Mouse (Mus musculus): ENCODE data around the gene Rnf135. TPM values are rescaled to one million over a fixed set of nuclear protein-coding genes. Genes with fewer than 3 reads are reported as not detected.

Rnf135 gene
- polyA plus RNA-seq, 1 experiment from 2014 or later = 3.7 TPM

DNA sequence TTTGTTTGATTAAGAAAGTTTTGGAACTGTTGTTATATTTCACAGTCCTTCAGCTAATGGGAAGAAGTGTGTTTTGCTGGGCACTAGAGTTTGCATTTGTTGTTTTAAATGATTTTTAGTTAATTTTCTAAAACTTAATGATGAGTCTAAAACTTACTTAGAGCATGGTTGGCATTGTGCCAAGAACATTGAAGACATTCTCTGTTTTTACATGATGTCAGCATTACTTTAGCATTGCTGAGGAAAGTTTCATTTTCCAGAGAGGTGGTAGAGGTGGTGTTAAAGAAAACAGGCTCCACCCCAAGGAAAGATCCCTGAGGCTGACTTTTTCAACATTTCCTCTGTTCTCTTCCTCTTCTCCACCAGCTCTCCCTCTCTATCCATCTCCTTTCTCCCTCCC, 63.4 kb downstream of the Rnf135 start:
- Histone ChIP-seq H3K27ac (no peak overlapping the region), H3K9me3 (ENCODE audit: control insufficient read depth, low read length) (no peaks in the 10 kb centered on the region), H3K9ac (no peak overlapping the region), H3K36me3 (replicated peaks; ENCODE audit: control insufficient read depth, insufficient read depth) (peaks cover 93% of the 10 kb centered on the region), H3K4me3 (replicated peaks; ENCODE audit: low read length) (no peak overlapping the region), H3K4me2 (replicated peaks) (no peak overlapping the region), H3K4me1 (replicated peaks; ENCODE audit: control insufficient read depth, insufficient read depth, low read length) (no peaks in the 10 kb centered on the region), H3K27me3 (ENCODE audit: control insufficient read depth, insufficient read depth, low read length) (no peaks in the 10 kb centered on the region)
- ATAC-seq (ENCODE audit: low FRiP score) = no peak
- DNase-seq (ENCODE audit: low spot score) = no peak

DNA sequence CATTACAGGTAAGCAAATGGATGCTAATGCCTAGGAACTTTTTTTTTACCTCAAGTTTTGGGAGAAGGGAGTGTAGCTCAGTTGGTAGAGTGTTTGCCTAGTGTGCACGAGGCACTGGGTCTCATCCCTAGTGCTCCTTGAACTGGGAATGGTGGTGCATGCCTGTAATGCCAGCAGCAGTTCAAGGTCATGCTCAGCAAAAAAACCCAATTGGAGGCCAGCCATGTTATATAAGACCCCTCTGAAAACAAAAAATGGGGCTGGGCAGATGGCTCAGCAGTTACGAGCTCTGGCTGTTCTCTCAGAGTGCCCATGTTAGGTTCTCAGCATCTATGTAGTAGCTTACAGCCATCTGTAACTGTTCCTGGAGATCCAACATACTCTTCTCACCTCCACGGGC, 64.9 kb downstream of the Rnf135 start:
- no peaks in the 10 kb centered on the region for H3K4me1 ChIP-seq (replicated peaks; ENCODE audit: control insufficient read depth, insufficient read depth, low read length)
- H3K9me3 ChIP-seq (ENCODE audit: control insufficient read depth, low read length) = no peaks in the 10 kb centered on the region
- H3K36me3 ChIP-seq (replicated peaks; ENCODE audit: control insufficient read depth, insufficient read depth) = peaks cover 87% of the 10 kb centered on the region
- H3K4me2 ChIP-seq (replicated peaks) = no peak overlapping the region
- WGBS = 98% methylated on average over 3 of the region's 3 CpGs
- DNase-seq (ENCODE audit: low spot score) (no peak), ATAC-seq (ENCODE audit: low FRiP score) (no peak)
- H3K4me3 ChIP-seq (replicated peaks; ENCODE audit: low read length) = no peak overlapping the region
- H3K27me3 ChIP-seq (ENCODE audit: control insufficient read depth, insufficient read depth, low read length) = no peaks in the 10 kb centered on the region
- no peak overlapping the region for H3K27ac ChIP-seq
- H3K9ac ChIP-seq = no peak overlapping the region

Other genes with a start within 250 kb of the Rnf135 start
- 45.2 and 50.1 TPM in 2 replicates for gene Utp6, start 221.5 kb upstream of the Rnf135 start, polyA plus RNA-seq (2014; fragmentation: Nextera tagmentation; extraction: Ambion mirVana)
- 15.3 and 17.2 TPM in 2 replicates for gene Suz12, start 190.7 kb upstream of the Rnf135 start, polyA plus RNA-seq (2014; fragmentation: Nextera tagmentation; extraction: Ambion mirVana)
- 10.7 and 12.3 TPM in 2 replicates for gene Crlf3, start 102.9 kb upstream of the Rnf135 start, polyA plus RNA-seq (2014; fragmentation: Nextera tagmentation; extraction: Ambion mirVana)
- gene Atad5, start 94.5 kb upstream of the Rnf135 start, polyA plus RNA-seq (2014; fragmentation: Nextera tagmentation; extraction: Ambion mirVana) = 5.0 and 5.4 TPM in 2 replicates
- gene Tefm, start 41.7 kb upstream of the Rnf135 start, polyA plus RNA-seq (2014; fragmentation: Nextera tagmentation; extraction: Ambion mirVana) = 19.9 and 24.3 TPM in 2 replicates
- 3.4 and 3.6 TPM in 2 replicates for gene Adap2, start 29.7 kb upstream of the Rnf135 start, polyA plus RNA-seq (2014; fragmentation: Nextera tagmentation; extraction: Ambion mirVana)
- gene Rhot1, start 25.2 kb downstream of the Rnf135 start, polyA plus RNA-seq (2014; fragmentation: Nextera tagmentation; extraction: Ambion mirVana) = 79.0 and 90.3 TPM in 2 replicates
- 4.6 and 5.4 TPM in 2 replicates for gene Rhbdl3, start 117.1 kb downstream of the Rnf135 start, polyA plus RNA-seq (2014; fragmentation: Nextera tagmentation; extraction: Ambion mirVana)
- gene 5730455P16Rik, start 194.2 kb downstream of the Rnf135 start, polyA plus RNA-seq (2014; fragmentation: Nextera tagmentation; extraction: Ambion mirVana) = 37.6 and 40.4 TPM in 2 replicates
- 190 and 213 TPM in 2 replicates for gene Zfp207, start 199.4 kb downstream of the Rnf135 start, polyA plus RNA-seq (2014; fragmentation: Nextera tagmentation; extraction: Ambion mirVana)
- gene Psmd11, start 244.8 kb downstream of the Rnf135 start, polyA plus RNA-seq (2014; fragmentation: Nextera tagmentation; extraction: Ambion mirVana) = 256 and 266 TPM in 2 replicates

All from hindbrain, embryonic 14.5 days (tissue).